Mouse (Mus musculus): ENCODE measurements around the gene Hps6. TPM values are rescaled to one million over a fixed set of nuclear protein-coding genes. Genes with fewer than 3 reads are reported as not detected.

Gene Hps6
- polyA plus RNA-seq, 1 experiment from 2014 or later = 1.9 TPM

- DNase-seq (ENCODE audit: low spot score) = no peak
- H3K27ac ChIP-seq (replicated peaks; ENCODE audit: low read depth, low read length) = no peak overlapping the region
- no peak overlapping the region for H3K4me2 ChIP-seq (ENCODE audit: low read depth, low read length)
- no peak overlapping the region for H3K4me3 ChIP-seq (ENCODE audit: low read depth, low read length)
- no peaks in the 10 kb centered on the region for H3K4me1 ChIP-seq (ENCODE audit: control insufficient read depth, insufficient read depth, low read length)
- H3K9ac ChIP-seq (replicated peaks; ENCODE audit: low read length) = no peak overlapping the region
- H3K9me3 ChIP-seq (replicated peaks; ENCODE audit: control insufficient read depth, low read length) = no peaks in the 10 kb centered on the region
- peaks cover 36% of the 10 kb centered on the region for H3K36me3 ChIP-seq (replicated peaks; ENCODE audit: control insufficient read depth, insufficient read depth, low read depth, low read length)
- WGBS = 74% methylated on average over 9 of the region's 9 CpGs
- H3K27me3 ChIP-seq (ENCODE audit: control insufficient read depth, insufficient read depth, low read length) = no peaks in the 10 kb centered on the region
- no peak for ATAC-seq (replicated peaks; ENCODE audit: insufficient number of reproducible peaks, low FRiP score, low TSS enrichment, low read depth)
These were observed 28.6 kb downstream of the Hps6 start for GRCm38 (mm10) chr19:46031689-46032432.

- Histone ChIP-seq H3K9me3 (replicated peaks; ENCODE audit: control insufficient read depth, low read length) (no peaks in the 10 kb centered on the region), H3K4me1 (ENCODE audit: control insufficient read depth, insufficient read depth, low read length) (no peaks in the 10 kb centered on the region), H3K4me2 (ENCODE audit: low read depth, low read length) (no peak overlapping the region), H3K36me3 (replicated peaks; ENCODE audit: control insufficient read depth, insufficient read depth, low read depth, low read length) (peaks cover 36% of the 10 kb centered on the region), H3K27me3 (ENCODE audit: control insufficient read depth, insufficient read depth, low read length) (no peaks in the 10 kb centered on the region), H3K27ac (replicated peaks; ENCODE audit: low read depth, low read length) (no peak overlapping the region), H3K9ac (replicated peaks; ENCODE audit: low read length) (no peak overlapping the region), H3K4me3 (ENCODE audit: low read depth, low read length) (no peak overlapping the region)
- no peak for DNase-seq (ENCODE audit: low spot score)
- no peak for ATAC-seq (replicated peaks; ENCODE audit: insufficient number of reproducible peaks, low FRiP score, low TSS enrichment, low read depth)
- 90% methylated on average over 26 of the region's 26 CpGs for WGBS
These were observed 29.6 kb downstream of the Hps6 start for GRCm38 (mm10) chr19:46032731-46033510.

- no peaks in the 10 kb centered on the region for H3K27me3 ChIP-seq (ENCODE audit: control insufficient read depth, insufficient read depth, low read length)
- H3K4me1 ChIP-seq (ENCODE audit: control insufficient read depth, insufficient read depth, low read length) = no peaks in the 10 kb centered on the region; the same call in 1 of the 2 replicates
- ATAC-seq (replicated peaks; ENCODE audit: insufficient number of reproducible peaks, low FRiP score, low TSS enrichment, low read depth) (no peak), DNase-seq (ENCODE audit: low spot score) (no peak)
- no peaks in the 10 kb centered on the region for H3K9me3 ChIP-seq (replicated peaks; ENCODE audit: control insufficient read depth, low read length)
- H3K9ac ChIP-seq (replicated peaks; ENCODE audit: low read length) = no peak overlapping the region
- H3K4me3 ChIP-seq (ENCODE audit: low read depth, low read length) = no peak overlapping the region
- peaks cover 36% of the 10 kb centered on the region for H3K36me3 ChIP-seq (replicated peaks; ENCODE audit: control insufficient read depth, insufficient read depth, low read depth, low read length)
- H3K27ac ChIP-seq (replicated peaks; ENCODE audit: low read depth, low read length) = no peak overlapping the region
- 94% methylated on average over 11 of the region's 11 CpGs for WGBS
- no peak overlapping the region for H3K4me2 ChIP-seq (ENCODE audit: low read depth, low read length)
These were observed 30.6 kb downstream of the Hps6 start for GRCm38 (mm10) chr19:46033911-46034310.

GRCm38 (mm10) chr19:46035971-46036370 is 32.7 kb downstream of the Hps6 start:
- ATAC-seq (replicated peaks; ENCODE audit: insufficient number of reproducible peaks, low FRiP score, low TSS enrichment, low read depth) (no peak), DNase-seq (ENCODE audit: low spot score) (no peak)
- H3K9ac ChIP-seq (replicated peaks; ENCODE audit: low read length) = no peak overlapping the region; the same call in 1 of the 2 replicates
- H3K4me1 ChIP-seq (ENCODE audit: control insufficient read depth, insufficient read depth, low read length) = peaks cover 6% of the 10 kb centered on the region
- H3K4me2 ChIP-seq (ENCODE audit: low read depth, low read length) = no peak overlapping the region
- H3K36me3 ChIP-seq (replicated peaks; ENCODE audit: control insufficient read depth, insufficient read depth, low read depth, low read length) = peaks cover 36% of the 10 kb centered on the region
- no peak overlapping the region for H3K27ac ChIP-seq (replicated peaks; ENCODE audit: low read depth, low read length)
- no peak overlapping the region for H3K4me3 ChIP-seq (ENCODE audit: low read depth, low read length)
- no peaks in the 10 kb centered on the region for H3K9me3 ChIP-seq (replicated peaks; ENCODE audit: control insufficient read depth, low read length)
- WGBS = 88% methylated on average over 13 of the region's 13 CpGs
- H3K27me3 ChIP-seq (ENCODE audit: control insufficient read depth, insufficient read depth, low read length) = no peaks in the 10 kb centered on the region

GRCm38 (mm10) chr19:46036477-46037242 is 33.4 kb downstream of the Hps6 start:
- 73% methylated on average over 13 of the region's 13 CpGs for WGBS
- no peaks in the 10 kb centered on the region for H3K27me3 ChIP-seq (ENCODE audit: control insufficient read depth, insufficient read depth, low read length)
- peak overlapping the region; percentile 22; the same call in 1 of the 2 replicates for H3K27ac ChIP-seq (replicated peaks; ENCODE audit: low read depth, low read length)
- peaks cover 6% of the 10 kb centered on the region for H3K4me1 ChIP-seq (ENCODE audit: control insufficient read depth, insufficient read depth, low read length)
- ATAC-seq (replicated peaks; ENCODE audit: insufficient number of reproducible peaks, low FRiP score, low TSS enrichment, low read depth) (no peak), DNase-seq (ENCODE audit: low spot score) (peak; percentile 51)
- H3K9ac ChIP-seq (replicated peaks; ENCODE audit: low read length) = peak overlapping the region; percentile 19
- peak overlapping the region; percentile 85 for H3K4me3 ChIP-seq (ENCODE audit: low read depth, low read length)
- peak overlapping the region; percentile 96 for H3K4me2 ChIP-seq (ENCODE audit: low read depth, low read length)
- H3K9me3 ChIP-seq (replicated peaks; ENCODE audit: control insufficient read depth, low read length) = no peaks in the 10 kb centered on the region
- H3K36me3 ChIP-seq (replicated peaks; ENCODE audit: control insufficient read depth, insufficient read depth, low read depth, low read length) = peaks cover 34% of the 10 kb centered on the region

GRCm38 (mm10) chr19:46037243-46037924 is 34.1 kb downstream of the Hps6 start:
- peak overlapping the region; percentile 96 for H3K4me2 ChIP-seq (ENCODE audit: low read depth, low read length)
- H3K36me3 ChIP-seq (replicated peaks; ENCODE audit: control insufficient read depth, insufficient read depth, low read depth, low read length) = peaks cover 27% of the 10 kb centered on the region
- H3K27ac ChIP-seq (replicated peaks; ENCODE audit: low read depth, low read length) = peak overlapping the region; percentile 22; the same call in 1 of the 2 replicates

GRCm38 (mm10) chr19:46037925-46038850 is 34.9 kb downstream of the Hps6 start:
- DNase-seq (ENCODE audit: low spot score) = no peak
- Histone ChIP-seq H3K4me2 (ENCODE audit: low read depth, low read length) (peak overlapping the region; percentile 96), H3K27ac (replicated peaks; ENCODE audit: low read depth, low read length) (peak overlapping the region; percentile 85), H3K4me1 (ENCODE audit: control insufficient read depth, insufficient read depth, low read length) (peaks cover 6% of the 10 kb centered on the region), H3K36me3 (replicated peaks; ENCODE audit: control insufficient read depth, insufficient read depth, low read depth, low read length) (peaks cover 24% of the 10 kb centered on the region), H3K9ac (replicated peaks; ENCODE audit: low read length) (peak overlapping the region; percentile 98), H3K9me3 (replicated peaks; ENCODE audit: control insufficient read depth, low read length) (no peaks in the 10 kb centered on the region), H3K4me3 (ENCODE audit: low read depth, low read length) (peak overlapping the region; percentile 85), H3K27me3 (ENCODE audit: control insufficient read depth, insufficient read depth, low read length) (no peaks in the 10 kb centered on the region)
- 22% methylated on average over 13 of the region's 13 CpGs for WGBS
- ATAC-seq (replicated peaks; ENCODE audit: insufficient number of reproducible peaks, low FRiP score, low TSS enrichment, low read depth) = no peak

More at GRCm38 (mm10) chr19:46037243-46037924, 34.1 kb downstream of the Hps6 start:
- DNase-seq (ENCODE audit: low spot score) (no peak), ATAC-seq (replicated peaks; ENCODE audit: insufficient number of reproducible peaks, low FRiP score, low TSS enrichment, low read depth) (no peak)
- H3K4me1 ChIP-seq (ENCODE audit: control insufficient read depth, insufficient read depth, low read length) = peaks cover 6% of the 10 kb centered on the region
- WGBS = 36% methylated on average over 6 of the region's 6 CpGs
- peak overlapping the region; percentile 85 for H3K4me3 ChIP-seq (ENCODE audit: low read depth, low read length)
- no peaks in the 10 kb centered on the region for H3K9me3 ChIP-seq (replicated peaks; ENCODE audit: control insufficient read depth, low read length)
- peak overlapping the region; percentile 98 for H3K9ac ChIP-seq (replicated peaks; ENCODE audit: low read length)
- no peaks in the 10 kb centered on the region for H3K27me3 ChIP-seq (ENCODE audit: control insufficient read depth, insufficient read depth, low read length)
